Mouse (Mus musculus): ENCODE measurements at regions not wholly inside any gene's neighbourhood (a gene's known extent, or its start where the extent isn't known, plus 50 kb on each side); places are given as distances from the start of the nearest gene placed in this dataset.
A peak's percentile ranks its signal among the peaks of the same experiment; 100 is the strongest.

- DNase-seq (ENCODE audit: extremely low spot score in 1 of 2, low spot score in 1 of 2) = no peak
Observed at GRCm38 (mm10) chr3:103500366-103500765, 74.7 kb upstream of the Syt6 start.

DNA sequence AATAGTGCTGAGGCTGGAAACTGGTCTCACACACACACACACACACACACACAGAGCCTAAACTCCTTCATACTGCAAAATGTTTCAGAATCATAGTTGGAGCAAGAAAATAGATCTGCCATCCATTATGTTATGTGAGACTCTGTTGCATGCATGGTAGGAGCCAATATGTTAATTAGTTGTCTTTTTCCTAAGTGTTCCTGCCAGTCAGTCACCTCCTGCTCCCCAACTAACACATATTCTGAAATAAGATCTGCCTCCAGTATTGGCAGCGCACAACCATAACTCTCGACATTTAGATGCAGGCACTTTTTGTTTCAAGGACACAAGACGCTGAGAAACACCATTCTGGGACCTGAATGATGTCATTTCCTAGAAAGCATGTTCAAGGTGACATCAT lies 70.9 kb upstream of the Syt6 start:
- DNase-seq (ENCODE audit: extremely low spot score in 1 of 2, low spot score in 1 of 2) = no peak

- DNase-seq (ENCODE audit: extremely low spot score in 1 of 2, low spot score in 1 of 2) = no peak
Observed at GRCm38 (mm10) chr3:103513411-103513810, 61.6 kb upstream of the Syt6 start.

DNA sequence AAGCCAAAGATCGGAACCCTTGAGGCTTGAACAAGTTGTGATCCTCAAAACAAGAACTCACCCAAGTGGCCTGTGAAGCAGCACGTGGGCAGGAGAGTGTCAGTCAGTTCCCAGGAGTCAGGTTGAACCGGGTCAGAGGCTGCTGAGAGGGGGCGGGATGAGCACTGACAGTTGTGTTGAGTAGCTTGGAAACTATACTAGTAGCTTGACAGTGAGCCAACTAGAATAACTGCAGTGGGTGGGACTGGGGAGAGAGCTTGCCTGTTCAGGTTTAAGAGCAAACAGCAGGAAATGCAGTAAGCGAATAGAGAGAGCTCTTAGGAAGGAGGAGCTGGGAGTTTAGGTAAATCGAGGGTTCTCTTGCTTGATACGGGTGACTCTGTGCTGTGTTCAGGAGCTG lies 61.0 kb upstream of the Syt6 start:
- no peak for DNase-seq (ENCODE audit: extremely low spot score in 1 of 2, low spot score in 1 of 2)

- DNase-seq (ENCODE audit: extremely low spot score in 1 of 2, low spot score in 1 of 2) = no peak
Observed at GRCm38 (mm10) chr3:103515946-103516345, 59.1 kb upstream of the Syt6 start.

DNA sequence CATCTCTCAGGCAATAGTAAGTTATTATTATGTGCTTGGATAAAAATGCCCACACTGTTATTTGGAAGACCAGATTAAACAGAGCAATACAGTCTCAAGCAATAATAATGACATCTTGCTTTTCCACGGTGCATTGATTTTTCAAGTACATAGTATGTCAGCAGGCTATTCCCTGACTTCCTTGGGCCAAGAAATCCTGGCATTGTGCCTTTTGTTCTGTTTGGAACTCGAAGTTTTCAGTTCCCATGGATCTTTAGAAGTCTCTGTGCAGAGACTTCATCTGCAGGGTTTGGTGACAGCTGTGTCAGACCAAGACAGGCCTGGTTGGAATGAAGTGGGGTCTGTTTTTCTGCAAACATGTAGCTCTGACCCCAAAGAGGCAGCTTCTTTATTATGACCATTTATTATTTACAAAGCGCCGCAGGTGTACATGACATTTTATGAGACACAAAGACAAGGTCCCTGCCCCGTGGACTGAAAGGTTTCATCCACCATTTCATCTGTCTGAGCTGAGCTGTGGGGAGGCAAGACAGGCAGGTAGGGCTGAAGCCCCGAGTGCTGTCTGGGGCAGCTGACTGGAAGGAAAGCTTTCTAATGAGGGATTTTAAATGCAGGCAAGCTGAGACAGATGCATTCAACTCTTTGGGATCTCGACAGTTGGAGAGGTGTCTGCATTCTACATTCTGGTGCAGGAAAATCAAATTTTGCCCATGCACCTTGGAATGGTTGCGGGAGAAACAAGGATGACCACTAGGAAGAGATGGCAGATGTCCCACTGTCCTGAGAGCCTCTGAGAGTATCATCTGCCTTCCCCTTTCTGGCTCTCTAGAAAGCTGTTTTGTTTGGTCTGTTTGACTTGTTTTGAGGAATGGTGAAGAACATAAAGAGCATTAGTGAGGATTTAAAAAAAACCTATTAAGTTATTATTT lies 57.4 kb upstream of the Syt6 start:
- DNase-seq (ENCODE audit: extremely low spot score in 1 of 2, low spot score in 1 of 2) = no peak

DNA sequence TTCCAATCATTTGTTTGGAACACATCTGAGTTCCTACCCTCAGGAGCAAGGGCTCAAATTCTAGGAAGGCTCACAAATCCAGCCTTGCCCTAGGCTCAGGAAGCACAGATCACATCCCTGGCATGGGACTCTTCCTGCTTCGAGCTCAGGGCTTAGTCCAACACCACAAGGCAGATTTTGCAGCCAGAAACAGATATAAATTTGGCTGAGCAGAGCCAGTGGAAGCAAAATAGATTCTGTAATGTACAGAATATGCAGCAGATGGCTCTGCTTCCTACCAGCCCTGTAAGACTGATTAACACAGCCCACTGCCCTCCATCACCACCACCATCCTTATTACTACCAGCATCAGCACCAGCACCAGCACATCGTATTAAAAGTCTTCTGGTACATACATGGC lies 56.4 kb upstream of the Syt6 start:
- peak; percentile 5 to 56 for DNase-seq (ENCODE audit: extremely low spot score in 1 of 2, low spot score in 1 of 2)

Measured in frontal cortex, adult 2 months (tissue).